Mouse (Mus musculus): ENCODE data around the gene Plcb1.

Plcb1 gene

GRCm38 (mm10) chr2:135404095-135404494, 618.2 kb downstream of the Plcb1 start:
- DNase-seq (ENCODE audit: low spot score in 2 of 2) = no peak

DNA sequence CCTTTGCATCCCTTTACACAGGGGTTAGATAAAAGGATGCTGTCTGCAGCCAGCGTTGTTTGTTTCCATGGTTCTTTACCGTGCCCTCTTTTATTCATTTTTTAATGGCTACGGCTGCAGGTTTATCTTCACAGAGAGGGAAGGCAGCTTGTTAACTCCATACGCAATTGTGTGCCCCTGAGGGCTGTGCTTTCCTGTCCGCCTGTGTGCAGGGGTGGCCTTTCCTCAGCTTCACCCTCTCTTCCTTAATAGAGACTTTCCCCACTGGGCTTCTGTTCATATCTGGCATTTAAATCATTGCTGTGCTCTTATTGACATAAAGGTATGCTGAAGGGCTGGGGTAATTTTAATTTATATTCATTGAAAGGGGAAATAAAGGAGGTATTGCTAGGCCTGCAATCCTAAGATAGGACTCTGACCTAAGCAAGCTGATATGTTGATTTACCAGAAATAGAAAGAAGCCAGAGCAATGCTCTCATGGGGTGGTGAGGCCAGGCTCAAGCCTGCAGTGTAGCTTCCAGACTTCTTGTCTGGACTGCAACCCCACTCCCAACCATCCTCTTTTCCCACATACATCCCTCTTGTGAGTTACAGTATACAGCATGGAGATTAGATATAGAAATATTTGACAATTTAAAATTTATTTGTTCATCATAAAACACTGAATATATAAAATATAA, 623.7 kb downstream of the Plcb1 start:
- DNase-seq (ENCODE audit: low spot score in 2 of 2) = no peak

GRCm38 (mm10) chr2:135411675-135412074, 625.8 kb downstream of the Plcb1 start:
- DNase-seq (ENCODE audit: low spot score in 2 of 2) = no peak

DNA sequence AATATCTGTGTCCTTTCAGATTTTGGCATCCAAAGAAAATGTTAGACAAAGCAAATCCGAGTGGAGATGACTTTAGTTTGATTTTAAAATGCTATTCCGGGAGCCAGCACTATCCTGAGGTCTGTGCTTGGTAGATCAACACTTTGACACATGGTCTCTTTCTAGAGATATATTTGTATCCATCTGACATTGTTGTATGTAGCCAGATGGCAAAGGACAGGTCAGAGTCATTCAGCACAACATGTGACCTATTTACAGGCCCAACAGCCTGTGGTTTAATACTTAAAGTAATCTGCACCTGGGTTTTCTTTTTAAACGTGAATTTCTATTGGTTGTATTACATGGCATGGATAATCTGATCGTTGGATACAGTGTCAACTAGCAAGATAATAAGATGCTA, 629.3 kb downstream of the Plcb1 start:
- no peak for DNase-seq (ENCODE audit: low spot score in 2 of 2)

DNA sequence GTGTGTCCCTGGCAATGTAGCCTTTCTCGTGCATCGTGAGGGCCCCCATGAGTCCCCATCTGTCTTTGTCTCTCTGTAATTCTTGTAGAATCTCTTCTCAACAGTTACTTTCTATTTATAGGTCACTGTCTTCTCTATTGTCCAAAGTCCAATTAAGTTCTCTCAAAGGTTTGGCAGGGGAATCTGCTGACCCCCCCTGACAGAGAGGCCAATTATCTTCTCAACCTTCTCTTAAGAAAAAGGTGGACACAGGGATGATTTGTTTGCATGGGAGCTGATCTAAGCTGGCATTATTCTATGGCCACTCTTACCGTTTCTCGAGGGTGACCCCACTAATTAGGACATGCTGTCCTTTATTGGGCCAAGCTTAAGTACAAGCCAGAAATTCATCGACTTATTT, 633.4 kb downstream of the Plcb1 start:
- DNase-seq (ENCODE audit: low spot score in 2 of 2) = no peak

DNA sequence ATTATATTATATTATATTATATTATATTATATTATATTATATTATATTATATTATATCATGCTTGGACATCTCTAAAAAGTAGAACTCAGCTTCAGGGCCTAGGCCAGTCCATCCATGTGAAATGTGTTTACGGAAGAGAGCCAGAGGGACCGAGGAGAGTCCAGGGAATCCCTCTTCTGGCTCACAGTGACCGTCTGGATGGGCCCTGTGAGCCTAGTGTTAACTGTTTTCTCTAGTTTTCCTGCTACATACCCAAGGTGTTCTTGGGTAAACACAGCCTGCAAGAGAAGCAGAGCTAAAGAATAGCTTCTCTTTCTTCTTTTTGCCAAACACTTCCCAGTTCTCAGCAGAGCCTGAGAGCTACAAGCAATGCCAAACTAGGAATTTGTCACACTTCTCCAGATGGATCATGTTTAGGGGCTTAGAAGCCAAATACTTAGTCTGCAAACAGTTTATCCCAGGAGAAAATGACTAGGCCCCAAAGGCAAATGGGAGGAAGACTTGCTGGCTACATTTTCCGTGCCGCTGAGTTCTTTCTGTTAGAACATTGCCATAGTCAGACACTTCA, 649.2 kb downstream of the Plcb1 start:
- DNase-seq (ENCODE audit: low spot score in 2 of 2) = no peak

DNA sequence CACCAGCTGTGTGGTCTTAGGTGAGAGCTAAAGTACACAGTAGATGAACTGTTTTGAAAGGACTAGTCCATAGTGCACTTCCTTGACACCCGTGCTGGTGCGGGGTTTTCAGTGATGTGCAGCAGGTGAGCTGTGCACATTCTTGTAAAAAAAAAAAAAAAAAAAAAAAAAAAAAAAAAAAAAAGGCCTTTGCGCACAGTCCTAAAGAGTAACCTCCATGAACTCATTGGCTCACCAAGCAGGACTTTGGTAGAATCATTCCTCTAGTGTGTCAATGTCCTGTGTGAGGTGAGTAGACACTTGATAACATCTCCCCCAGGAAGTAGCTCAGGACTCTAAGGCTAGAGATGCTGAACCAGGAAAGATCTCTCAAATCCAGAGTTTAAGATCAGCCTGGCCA, 653.2 kb downstream of the Plcb1 start:
- DNase-seq (ENCODE audit: low spot score in 2 of 2) = no peak

DNA sequence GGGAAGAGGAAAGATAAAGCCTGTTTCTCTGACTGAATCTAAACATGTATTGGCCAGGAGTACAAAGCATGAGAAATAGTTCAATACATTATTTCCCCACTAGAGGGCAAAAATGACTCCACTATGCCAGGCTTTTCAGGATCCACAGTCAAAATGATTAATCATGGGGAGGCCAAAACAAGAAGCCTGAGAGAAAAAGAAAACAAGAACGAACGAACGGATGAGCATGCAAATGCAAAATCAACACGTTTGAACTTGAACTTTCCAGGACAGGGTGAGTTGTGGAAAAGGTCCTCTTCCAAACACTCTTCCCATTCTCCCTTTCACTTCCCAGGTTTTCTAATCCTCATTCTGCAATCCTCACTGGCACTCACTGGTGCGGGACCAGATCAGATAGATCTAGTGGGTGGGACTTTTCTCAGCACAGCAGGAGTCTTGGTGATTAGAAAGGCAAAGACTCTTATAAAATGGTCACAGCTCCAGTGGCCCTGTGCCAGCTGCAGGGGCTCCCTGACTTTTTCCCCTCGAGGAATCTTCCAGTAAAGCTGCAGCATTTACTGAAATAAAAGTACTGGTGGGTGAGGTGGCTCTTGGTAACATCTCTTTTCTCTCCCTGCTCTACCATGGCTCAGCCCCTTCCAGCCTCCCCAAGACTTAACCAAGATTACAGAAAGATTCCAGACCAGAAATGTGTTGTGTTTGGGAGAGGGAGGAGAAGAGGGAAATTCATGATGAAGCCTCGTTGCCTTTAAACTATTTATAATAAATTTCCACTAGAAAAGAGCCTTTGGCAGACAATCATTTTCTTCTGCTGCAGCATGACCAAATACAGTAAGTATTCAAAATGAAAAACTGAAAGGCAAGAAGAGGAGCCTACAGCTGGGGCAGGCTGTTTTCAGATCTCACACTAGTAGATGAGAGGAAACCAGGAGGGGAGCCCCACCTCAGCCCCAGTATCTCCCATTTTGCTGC, 654.0 kb downstream of the Plcb1 start:
- DNase-seq (ENCODE audit: low spot score in 2 of 2) = peak in 1 of 2 experiments; percentile 6

DNA sequence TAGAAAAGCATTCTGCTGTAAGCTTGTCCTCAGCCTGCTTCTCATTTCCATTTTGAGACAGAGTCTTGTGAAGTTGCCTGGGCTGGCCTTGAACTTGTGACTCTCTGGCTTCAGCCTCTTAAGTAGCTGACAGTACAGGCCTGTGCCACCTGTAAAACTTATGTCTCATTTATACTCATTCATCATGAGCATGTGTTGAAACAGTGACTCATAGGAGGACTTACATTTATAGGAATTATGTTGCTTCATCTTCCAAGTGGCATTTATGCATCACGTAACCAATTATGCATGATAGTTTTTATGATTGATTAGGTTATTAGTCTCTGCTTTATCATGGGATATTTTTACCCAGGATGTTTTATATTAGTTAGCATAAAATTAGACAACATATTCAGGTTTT, 667.7 kb downstream of the Plcb1 start:
- DNase-seq (ENCODE audit: low spot score in 2 of 2) = no peak

- no peak for DNase-seq (ENCODE audit: low spot score in 2 of 2)
Measured at GRCm38 (mm10) chr2:135454015-135454414, 668.1 kb downstream of the Plcb1 start.

GRCm38 (mm10) chr2:135454455-135454854, 668.6 kb downstream of the Plcb1 start:
- DNase-seq (ENCODE audit: low spot score in 2 of 2) = no peak

- no peak for DNase-seq (ENCODE audit: low spot score in 2 of 2)
Measured at GRCm38 (mm10) chr2:135467895-135468294, 682.0 kb downstream of the Plcb1 start.

- no peak for DNase-seq (ENCODE audit: low spot score in 2 of 2)
Measured at GRCm38 (mm10) chr2:135474107-135474506, 688.2 kb downstream of the Plcb1 start.

GRCm38 (mm10) chr2:135485248-135485647, 699.4 kb downstream of the Plcb1 start:
- DNase-seq (ENCODE audit: low spot score in 2 of 2) = no peak

DNA sequence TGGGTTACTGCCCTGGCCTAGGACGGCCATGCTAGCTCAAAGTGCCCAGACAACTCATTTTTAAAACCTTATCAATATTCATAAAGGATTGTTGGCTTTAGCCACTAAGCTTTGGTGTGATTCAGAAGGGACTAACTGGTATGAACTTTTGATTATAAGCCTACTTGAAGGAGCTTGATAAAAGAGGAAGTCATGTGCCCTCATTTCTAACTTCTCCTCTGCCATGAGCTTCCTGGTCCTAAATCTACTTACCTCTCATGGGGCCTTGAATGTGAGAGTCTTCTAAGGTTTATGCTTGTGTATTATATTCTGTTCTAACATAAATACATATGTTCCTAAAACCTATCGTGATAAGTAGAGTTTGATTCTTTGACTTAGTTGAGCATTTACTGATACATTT, 702.4 kb downstream of the Plcb1 start:
- DNase-seq (ENCODE audit: low spot score in 2 of 2) = no peak

DNA sequence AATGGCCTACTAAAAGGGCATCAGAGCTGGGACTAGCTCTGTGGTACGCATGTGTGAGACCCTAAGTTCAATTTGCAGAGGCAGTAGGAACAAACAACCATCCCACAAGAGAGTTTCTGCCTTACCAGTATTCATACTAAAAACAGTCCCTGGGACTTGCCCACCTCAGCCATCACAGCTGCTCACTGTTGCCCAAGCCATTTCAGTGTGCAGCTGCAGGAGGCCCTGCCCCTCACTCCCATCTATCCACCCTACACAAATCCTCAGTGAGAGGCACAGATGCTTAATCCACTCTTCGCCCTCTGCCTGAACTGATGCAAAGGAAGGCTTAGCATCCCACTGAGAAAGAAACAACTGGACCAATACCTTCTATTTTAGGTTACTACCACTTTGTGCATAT, 703.3 kb downstream of the Plcb1 start:
- no peak for DNase-seq (ENCODE audit: low spot score in 2 of 2)

DNA sequence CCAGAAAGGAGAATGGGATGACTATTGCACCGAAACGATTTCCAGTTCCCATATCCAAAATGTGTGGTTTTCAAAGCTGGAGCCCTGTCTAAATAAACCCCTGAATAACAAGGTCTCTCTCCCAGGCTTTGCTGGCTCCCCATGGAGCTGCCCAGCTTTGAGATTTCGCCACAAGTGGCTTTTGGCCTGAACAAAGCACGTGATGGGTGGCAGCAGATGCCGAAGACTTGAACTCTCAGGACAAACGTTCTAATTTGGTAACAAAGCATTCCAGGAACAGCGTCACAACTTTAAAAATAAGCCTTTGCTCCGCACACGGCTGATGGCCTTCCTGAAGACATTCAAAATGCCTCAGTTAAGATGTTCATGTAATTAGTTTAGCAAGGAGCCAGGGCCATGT, 706.9 kb downstream of the Plcb1 start:
- no peak for DNase-seq (ENCODE audit: low spot score in 2 of 2)

GRCm38 (mm10) chr2:135496553-135496952, 710.7 kb downstream of the Plcb1 start:
- DNase-seq (ENCODE audit: low spot score in 2 of 2) = no peak

DNA sequence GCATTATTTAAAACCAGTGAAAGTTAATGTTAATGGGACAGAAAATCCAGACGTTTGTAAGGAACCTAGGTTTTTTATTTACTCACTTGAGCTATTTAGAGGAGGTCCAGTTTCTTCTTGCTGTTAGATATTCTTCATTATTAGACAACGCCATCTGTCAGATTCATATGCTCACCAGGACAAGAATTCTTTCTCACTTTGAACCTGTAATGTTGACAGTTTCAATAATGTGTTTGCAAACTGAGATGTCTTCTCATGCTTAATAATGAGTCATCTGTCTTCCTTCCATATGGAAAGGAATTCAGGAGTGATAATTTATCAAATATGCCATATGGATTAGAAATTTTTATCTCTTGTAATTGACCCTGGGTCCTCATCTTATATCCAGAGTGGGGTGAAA, 711.4 kb downstream of the Plcb1 start:
- DNase-seq (ENCODE audit: low spot score in 2 of 2) = no peak

DNA sequence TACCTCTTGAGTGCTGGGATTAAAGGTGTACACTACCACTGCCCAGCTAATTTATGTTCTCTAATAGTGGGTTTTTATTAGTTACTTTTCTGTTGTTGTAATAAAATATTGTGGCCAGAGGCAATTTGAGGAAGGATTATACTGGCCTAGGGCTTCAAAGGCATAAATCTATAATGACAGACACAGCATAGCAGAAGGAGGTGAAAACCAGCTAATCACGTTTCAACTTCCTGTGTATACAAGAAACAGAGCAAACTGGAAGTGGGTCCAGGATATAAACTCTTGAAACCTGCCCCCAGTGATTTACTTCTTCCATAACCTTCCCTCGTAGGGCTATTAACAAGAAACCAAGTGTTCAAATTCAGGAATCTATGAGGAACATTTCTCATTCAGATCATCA, 715.0 kb downstream of the Plcb1 start:
- no peak for DNase-seq (ENCODE audit: low spot score in 2 of 2)

DNA sequence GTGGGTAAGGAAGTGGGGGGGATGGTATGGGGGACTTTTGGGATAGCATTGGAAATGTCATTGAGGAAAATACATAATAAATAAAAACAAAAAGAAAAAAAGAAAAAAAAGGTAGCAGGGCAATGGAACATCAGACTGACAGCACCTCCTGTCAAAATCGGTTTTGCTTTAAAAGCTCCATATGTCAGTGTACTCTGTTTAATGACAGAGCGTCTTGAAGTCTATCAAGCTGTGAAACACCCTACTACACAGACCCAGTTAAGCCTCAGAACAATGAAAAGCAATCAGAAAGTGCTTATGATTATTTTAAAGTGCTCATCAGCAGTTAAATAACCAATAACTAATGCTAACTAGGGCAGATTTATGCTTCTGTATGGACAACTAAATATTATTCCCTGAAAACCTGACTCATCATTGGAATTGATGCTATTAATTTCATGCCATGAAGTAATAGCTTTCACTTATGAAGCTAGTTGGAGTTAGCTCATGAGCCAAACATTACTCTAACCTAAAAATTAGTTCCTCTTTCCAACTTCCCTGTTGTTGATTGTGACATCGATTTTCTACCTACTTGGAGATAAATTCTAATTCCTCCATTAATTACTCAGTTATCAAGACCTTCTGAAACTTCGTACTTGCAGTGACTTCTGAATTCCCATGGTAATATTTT, 717.6 kb downstream of the Plcb1 start:
- DNase-seq (ENCODE audit: low spot score in 2 of 2) = no peak

DNA sequence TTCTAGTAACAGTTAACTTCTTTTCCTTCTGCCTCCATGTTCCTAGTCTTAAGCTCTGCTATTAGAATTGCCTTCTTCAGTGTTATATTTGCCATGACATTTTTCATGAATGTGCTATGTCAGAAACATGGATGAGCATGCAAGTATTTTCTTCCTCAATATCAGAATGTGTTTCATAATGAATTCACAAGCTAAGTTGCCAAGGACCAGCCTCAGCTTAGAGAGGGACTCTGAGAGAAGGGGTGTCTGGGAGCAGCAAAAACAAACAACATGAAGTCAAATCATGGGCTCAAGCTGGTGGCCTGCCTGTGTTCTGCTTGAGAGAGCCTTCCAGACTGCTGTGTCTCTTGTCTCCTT, 718.1 kb downstream of the Plcb1 start:
- no peak for DNase-seq (ENCODE audit: low spot score in 2 of 2)

Data from right cerebral cortex, adult 2 months (tissue).